11 mouse cellular contexts compared by ENCODE assay signal in genomic region chr14:27379404-27379803, GRCm38 (mm10). TPM values are rescaled to one million over a fixed set of nuclear protein-coding genes. Genes with fewer than 3 reads are reported as not detected.
DNase-seq lines count a peak whose midpoint lies in the region.
"Had no signal": no experiment of that assay in that cellular context is flagged by ENCODE, and none has a peak within 500 bp of the region (broad histone marks: within the 10 kb centered on the region; RNA-seq: fewer than 3 reads in every experiment).

No protein-coding gene starts in this region.

- under 1% methylated on average over 12 of the region's 12 CpGs for WGBS in macrophage (ENCODE audit: missing documents)
- 86% methylated on average over 12 of the region's 12 CpGs for WGBS in hindbrain, embryonic 10.5 days

- H3K27me3 ChIP-seq in hindbrain, embryonic 10.5 days (ENCODE audit: insufficient read depth, poor library complexity, severe bottlenecking), result no peaks in the 10 kb centered on the region
- H3K27me3 ChIP-seq: forebrain, embryonic 13.5 days; hindbrain, embryonic 13.5 days had no signal

- peaks cover 65% of the 10 kb centered on the region for H3K79me2 ChIP-seq in macrophage (ENCODE audit: inconsistent target)

- H3K9me3 ChIP-seq in hindbrain, embryonic 10.5 days, result no peaks in the 10 kb centered on the region
- H3K9me3 ChIP-seq: forebrain, embryonic 13.5 days; hindbrain, embryonic 13.5 days had no signal

- peaks cover 22% of the 10 kb centered on the region; the same call in 1 of the 2 replicates for H3K4me1 ChIP-seq in brown adipose tissue, adult 24 weeks (ENCODE audit: control insufficient read depth, insufficient read depth, insufficient read length, low read length)
- 0 out of 2 replicates have a peak, but pooled peaks cover 4% of the 10 kb centered on the region for H3K4me1 ChIP-seq in hindbrain, embryonic 10.5 days (replicated peaks)
- H3K4me1 ChIP-seq: forebrain, embryonic 13.5 days; hindbrain, embryonic 13.5 days had no signal

- peak; percentile 30 for DNase-seq in adrenal gland, adult 2 months
- no peak for DNase-seq in adrenal gland, postnatal 4 days (ENCODE audit: low spot score in 2 of 2)
- DNase-seq in kidney, postnatal 36 days, result peak; percentile 45 to 70
- no peak for DNase-seq in retina, postnatal 1 day
- DNase-seq in hindbrain, embryonic 10.5 days (ENCODE audit: low spot score), result no peak
- no peak for DNase-seq in right cerebral cortex, postnatal 25 days
- DNase-seq: right cerebral cortex, postnatal 4 days had no signal

- peak overlapping the region; percentile 46 for H3K4me3 ChIP-seq in brown adipose tissue, adult 24 weeks (ENCODE audit: insufficient read depth, low read depth, low read length)
- peak overlapping the region; percentile 76 for H3K4me3 ChIP-seq in macrophage (ENCODE audit: inconsistent target)
- H3K4me3 ChIP-seq in hindbrain, embryonic 10.5 days, result no peak overlapping the region
- H3K4me3 ChIP-seq: forebrain, embryonic 13.5 days; hindbrain, embryonic 13.5 days had no signal

- peaks cover 10% of the 10 kb centered on the region; the same call in 1 of the 2 replicates for H3K36me3 ChIP-seq in macrophage (ENCODE audit: inconsistent target)
- no peaks in the 10 kb centered on the region for H3K36me3 ChIP-seq in hindbrain, embryonic 10.5 days
- H3K36me3 ChIP-seq: hindbrain, embryonic 13.5 days had no signal

- H3K27ac ChIP-seq in brown adipose tissue, adult 24 weeks (replicated peaks; ENCODE audit: low read depth, low read length), result peak overlapping the region; percentile 37; the same call in 1 of the 2 replicates
- peak overlapping the region; percentile 84 for H3K27ac ChIP-seq in macrophage
- H3K27ac ChIP-seq in hindbrain, embryonic 10.5 days, result no peak overlapping the region
- H3K27ac ChIP-seq: forebrain, embryonic 13.5 days; hindbrain, embryonic 13.5 days had no signal

RNA-seq across cellular contexts. Expression of gene Fam208a, which starts 49.2 kb away (rescaled TPM):
- 10 to 100 TPM; 17.9 to 20.8 TPM for total RNA-seq in adrenal gland, adult 2 months (2021)
- 1.8 and 2.1 TPM in 2 replicates for polyA plus RNA-seq in adrenal gland, adult 2 months (2012; rRNA removed)
- total RNA-seq in adrenal gland, postnatal 4 days (2021), result 10 to 100 TPM; 22.3 to 24.6 TPM
- 9.5 and 13.1 TPM in 2 replicates for polyA plus RNA-seq in brown adipose tissue, adult 24 weeks (2012; ENCODE audit: insufficient read depth, insufficient read length, missing spikeins)
- total RNA-seq in macrophage (2018; cell fraction: chromatin; rRNA removed), result 100 to 1,000 TPM in 18 of 26 experiments, 10 to 100 TPM in 8; 51.0 to 191 (median 118) TPM
- 10 to 100 TPM in 24 of 26 experiments, 1 to 10 TPM in 2; 7.1 to 26.6 (median 18.3) TPM for total RNA-seq in macrophage (2018; cell fraction: cytosol; rRNA removed)
- 100 to 1,000 TPM in 9 of 26 experiments, 10 to 100 TPM in 17; 41.0 to 154 (median 87.7) TPM for total RNA-seq in macrophage (2018; cell fraction: nucleus; rRNA removed)
- polyA plus RNA-seq in macrophage (2018), result 10.1 to 15.1 TPM (median 14.4 TPM) in 3 replicates
- polyA plus RNA-seq in hindbrain, embryonic 10.5 days (2016; fragmentation: Nextera tagmentation; extraction: Ambion mirVana), result 11.5 and 13.1 TPM in 2 replicates

Comparison
In these comparisons a context has a peak if more than half of its experiments do, and no peak if none do; other contexts are left out.
1. DNase-seq: peak in adrenal gland, adult 2 months (single experiment) and kidney, postnatal 36 days (2 of 2); none in adrenal gland, postnatal 4 days (0 of 2), retina, postnatal 1 day (single experiment), hindbrain, embryonic 10.5 days (single experiment) and right cerebral cortex, postnatal 25 days (single experiment).